Mouse (Mus musculus): ENCODE data around the gene Vars. TPM values are rescaled to one million over a fixed set of nuclear protein-coding genes. Genes with fewer than 3 reads are reported as not detected.
"Not testable (repeated sequence)": the region's sequence is repeated elsewhere in the genome, so short reads cannot be mapped to it uniquely, and the experiment has no call there.

Gene Vars
- polyA plus RNA-seq, 1 experiment, result 182 TPM

DNA sequence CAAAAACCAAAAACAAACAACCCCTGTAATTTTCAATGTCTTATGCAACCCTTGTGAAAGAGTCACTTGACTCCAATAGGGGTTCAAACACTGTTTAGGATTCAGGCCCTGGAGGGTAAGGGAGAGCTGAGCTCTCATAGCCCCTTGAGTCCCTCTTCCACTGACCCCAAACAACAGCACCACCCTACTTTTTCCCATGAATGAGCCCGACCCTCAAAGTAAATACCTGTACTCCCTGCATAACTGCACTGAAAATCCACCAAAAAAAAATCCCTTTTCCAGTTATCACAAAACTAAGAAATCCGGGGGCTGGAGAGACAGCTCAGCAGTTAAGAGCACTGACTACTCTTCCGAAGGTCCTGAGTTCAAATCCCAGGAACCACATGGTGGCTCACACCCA, 44.9 kb upstream of the Vars start:
- TF ChIP-seq POLR2A (IDR thresholded peaks at IDR 0.05; ENCODE audit: low read depth, low read length) (no peak), CTCF (IDR thresholded peaks at IDR 0.05; ENCODE audit: extremely low read depth, insufficient read length, insufficient replicate concordance, low read depth, low read length) (no peak)
- Histone ChIP-seq H3K36me3 (ENCODE audit: control insufficient read depth, insufficient read depth, low read length) (0 out of 2 replicates have a peak, but pooled peaks cover under 1% of the 10 kb centered on the region), H3K4me3 (ENCODE audit: low read depth, low read length) (no peak overlapping the region), H3K27me3 (ENCODE audit: control insufficient read depth, insufficient read depth, low read length) (no peaks in the 10 kb centered on the region), H3K27ac (ENCODE audit: insufficient read depth, low read depth, low read length) (no peak overlapping the region), H3K4me1 (ENCODE audit: control insufficient read depth, insufficient read depth, insufficient read length, low read length) (0 out of 2 replicates have a peak, but pooled peaks cover 2% of the 10 kb centered on the region)
- 83% methylated on average over 3 of the region's 3 CpGs for WGBS

DNA sequence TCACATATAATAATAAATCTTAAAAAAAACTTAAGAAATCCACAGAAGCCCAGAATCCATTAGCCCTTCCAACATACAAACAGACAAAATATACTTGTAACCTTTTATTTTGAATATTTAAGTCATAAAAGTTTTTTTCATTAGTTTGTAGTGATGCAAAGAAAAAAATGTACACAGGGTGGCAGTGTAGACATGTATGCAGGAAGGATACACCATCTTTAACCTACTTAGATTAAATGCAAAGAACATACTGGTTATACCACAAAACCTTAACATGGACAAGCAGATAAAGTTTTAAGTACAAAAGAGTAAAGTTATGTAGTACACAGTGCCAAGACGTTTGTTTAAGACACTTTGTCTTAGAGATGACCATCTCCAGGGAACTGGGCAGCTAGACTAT, 44.4 kb upstream of the Vars start:
- H3K4me1 ChIP-seq (ENCODE audit: control insufficient read depth, insufficient read depth, insufficient read length, low read length), result 0 out of 2 replicates have a peak, but pooled peaks cover 2% of the 10 kb centered on the region
- 27% methylated on average over 1 of the region's 1 CpGs for WGBS
- H3K27ac ChIP-seq (ENCODE audit: insufficient read depth, low read depth, low read length), result no peak overlapping the region
- no peaks in the 10 kb centered on the region for H3K27me3 ChIP-seq (ENCODE audit: control insufficient read depth, insufficient read depth, low read length)
- TF ChIP-seq POLR2A (IDR thresholded peaks at IDR 0.05; ENCODE audit: low read depth, low read length) (no peak), CTCF (IDR thresholded peaks at IDR 0.05; ENCODE audit: extremely low read depth, insufficient read length, insufficient replicate concordance, low read depth, low read length) (no peak)
- no peaks in the 10 kb centered on the region for H3K36me3 ChIP-seq (ENCODE audit: control insufficient read depth, insufficient read depth, low read length)
- no peak overlapping the region for H3K4me3 ChIP-seq (ENCODE audit: low read depth, low read length)

DNA sequence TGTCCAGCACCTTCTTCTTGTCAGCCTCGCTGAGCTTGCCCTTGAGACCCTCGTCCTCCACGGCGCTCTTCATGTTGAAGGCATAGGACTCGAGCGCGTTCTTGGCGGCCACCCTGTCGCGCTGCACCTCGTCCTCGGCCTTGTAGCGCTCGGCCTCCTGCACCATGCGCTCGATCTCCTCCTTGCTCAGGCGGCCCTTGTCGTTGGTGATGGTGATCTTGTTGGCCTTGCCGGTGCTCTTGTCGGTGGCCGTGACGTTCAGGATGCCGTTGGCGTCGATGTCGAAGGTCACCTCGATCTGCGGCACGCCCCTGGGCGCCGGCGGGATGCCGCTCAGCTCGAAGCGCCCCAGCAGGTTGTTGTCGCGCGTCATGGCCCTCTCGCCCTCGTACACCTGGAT, 43.5 kb upstream of the Vars start:
- WGBS, result 9% methylated on average over 36 of the region's 40 CpGs
- not testable (repeated sequence) for H3K27me3 ChIP-seq (ENCODE audit: control insufficient read depth, insufficient read depth, low read length); H3K4me1 ChIP-seq (ENCODE audit: control insufficient read depth, insufficient read depth, insufficient read length, low read length); H3K36me3 ChIP-seq (ENCODE audit: control insufficient read depth, insufficient read depth, low read length); H3K27ac ChIP-seq (ENCODE audit: insufficient read depth, low read depth, low read length)
- peak overlapping the region; percentile 43 for H3K4me3 ChIP-seq (ENCODE audit: low read depth, low read length)

DNA sequence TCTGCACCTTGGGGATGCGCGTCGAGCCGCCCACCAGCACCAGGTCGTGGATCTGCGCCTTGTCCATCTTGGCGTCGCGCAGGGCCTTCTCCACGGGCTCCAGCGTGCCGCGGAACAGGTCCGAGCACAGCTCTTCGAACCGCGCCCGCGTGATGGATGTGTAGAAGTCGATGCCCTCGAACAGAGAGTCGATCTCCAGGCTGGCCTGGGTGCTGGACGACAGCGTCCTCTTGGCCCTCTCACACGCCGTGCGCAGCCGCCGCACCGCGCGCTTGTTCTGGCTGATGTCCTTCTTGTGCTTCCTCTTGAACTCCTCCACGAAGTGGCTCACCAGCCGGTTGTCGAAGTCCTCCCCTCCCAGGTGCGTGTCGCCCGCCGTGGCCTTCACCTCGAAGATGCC, 42.8 kb upstream of the Vars start:
- H3K36me3 ChIP-seq (ENCODE audit: control insufficient read depth, insufficient read depth, low read length); H3K27me3 ChIP-seq (ENCODE audit: control insufficient read depth, insufficient read depth, low read length); H3K27ac ChIP-seq (ENCODE audit: insufficient read depth, low read depth, low read length); H3K4me1 ChIP-seq (ENCODE audit: control insufficient read depth, insufficient read depth, insufficient read length, low read length): not testable (repeated sequence)
- 17% methylated on average over 30 of the region's 40 CpGs for WGBS
- H3K4me3 ChIP-seq (ENCODE audit: low read depth, low read length), result peak overlapping the region; percentile 24; the same call in 1 of the 2 replicates

DNA sequence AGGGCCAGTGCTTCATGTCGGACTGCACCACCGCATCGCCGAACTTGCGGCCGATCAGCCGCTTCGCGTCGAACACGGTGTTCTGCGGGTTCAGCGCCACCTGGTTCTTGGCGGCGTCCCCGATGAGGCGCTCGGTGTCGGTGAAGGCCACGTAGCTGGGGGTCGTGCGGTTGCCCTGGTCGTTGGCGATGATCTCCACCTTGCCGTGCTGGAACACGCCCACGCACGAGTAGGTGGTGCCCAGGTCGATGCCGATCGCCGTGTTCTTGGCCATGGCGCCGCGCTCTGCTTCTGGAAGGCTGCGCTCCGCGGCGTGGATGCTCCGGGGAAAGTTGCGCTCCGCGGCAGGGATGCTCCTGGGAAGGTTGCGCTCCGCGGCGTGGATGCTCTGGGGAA, 42.1 kb upstream of the Vars start:
- not testable (repeated sequence) for H3K27me3 ChIP-seq (ENCODE audit: control insufficient read depth, insufficient read depth, low read length); H3K36me3 ChIP-seq (ENCODE audit: control insufficient read depth, insufficient read depth, low read length); H3K27ac ChIP-seq (ENCODE audit: insufficient read depth, low read depth, low read length); H3K4me1 ChIP-seq (ENCODE audit: control insufficient read depth, insufficient read depth, insufficient read length, low read length)
- 1% methylated on average over 37 of the region's 47 CpGs for WGBS
- H3K4me3 ChIP-seq (ENCODE audit: low read depth, low read length), result peak overlapping the region; percentile 62

DNA sequence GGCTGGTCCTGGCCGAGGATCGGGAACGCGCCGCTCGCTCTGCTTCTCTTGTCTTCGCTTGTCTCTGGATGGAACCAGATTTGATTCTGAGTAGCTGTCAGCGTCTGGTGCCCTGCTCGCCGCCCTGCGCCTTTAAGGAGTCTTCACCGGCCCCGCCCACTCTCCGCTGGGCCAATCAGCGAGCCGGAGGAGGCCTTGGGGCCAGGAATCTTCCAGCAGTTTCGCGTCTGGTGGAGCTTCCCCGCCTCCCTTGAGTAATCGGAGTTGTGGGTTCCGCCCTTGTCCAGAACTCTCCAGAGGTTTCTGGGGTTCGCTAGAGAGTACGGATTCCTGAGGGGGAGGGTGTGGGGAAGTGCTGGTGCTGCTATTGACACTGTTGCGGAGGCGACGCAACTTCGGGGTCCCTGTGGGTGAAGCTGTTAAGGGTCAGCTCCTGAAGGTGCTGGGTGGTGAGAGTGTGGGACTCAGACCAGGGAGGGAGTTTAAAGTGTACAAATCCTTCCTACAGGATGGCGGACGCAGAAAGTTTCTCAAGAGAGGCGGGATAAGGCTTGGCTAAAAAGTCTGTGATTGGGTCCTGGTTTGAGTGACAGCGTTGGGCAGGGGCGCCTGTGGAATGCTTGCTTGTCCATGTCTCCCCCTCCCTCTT, 41.5 kb upstream of the Vars start, which contains the start of gene Hspa1b:
Gene Hspa1b, minus strand, starts transcription at position 109 of the 649 bp plus-strand sequence.
- H3K27me3 ChIP-seq (ENCODE audit: control insufficient read depth, insufficient read depth, low read length); H3K4me1 ChIP-seq (ENCODE audit: control insufficient read depth, insufficient read depth, insufficient read length, low read length); H3K36me3 ChIP-seq (ENCODE audit: control insufficient read depth, insufficient read depth, low read length): not testable (repeated sequence)
- H3K27ac ChIP-seq (ENCODE audit: insufficient read depth, low read depth, low read length), result peak within 1 kb of the TSS; percentile 96
- 1% methylated on average over 32 of the region's 32 CpGs for WGBS
- TF ChIP-seq POLR2A (IDR thresholded peaks at IDR 0.05; ENCODE audit: low read depth, low read length), result peak; percentile 75; the same call in 1 of the 2 replicates
- H3K4me3 ChIP-seq (ENCODE audit: low read depth, low read length), result peak within 1 kb of the TSS; percentile 77

DNA sequence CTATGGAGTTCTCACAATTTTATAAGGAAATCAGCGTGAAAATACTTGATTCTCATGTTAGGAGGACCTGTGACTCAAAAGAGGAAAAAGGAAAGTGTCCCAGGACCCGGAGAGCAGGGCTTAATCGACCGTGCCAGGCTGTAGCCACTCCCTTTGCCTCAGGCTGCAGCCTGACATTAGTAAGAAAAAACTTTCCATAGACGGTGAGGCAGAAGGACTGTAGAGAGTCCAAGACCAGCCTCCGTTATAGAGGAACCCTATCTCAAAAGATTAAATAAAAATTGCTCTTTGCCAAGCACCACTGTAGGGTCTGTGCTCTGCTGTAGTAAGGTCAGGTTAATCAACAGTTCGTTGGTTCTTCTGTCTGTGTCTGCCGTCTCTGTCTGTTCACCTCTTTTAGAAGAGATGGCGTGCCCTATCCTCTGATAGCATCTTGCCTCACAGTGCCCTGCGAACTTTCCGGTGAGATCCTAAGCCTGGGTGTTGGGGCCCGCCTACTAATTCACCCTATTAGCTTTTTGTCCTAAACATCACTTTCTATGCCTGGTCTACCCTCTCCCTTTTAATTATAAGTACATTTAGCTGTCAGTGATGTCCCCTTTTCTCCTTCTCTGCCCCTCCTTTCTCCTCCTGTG, 40.8 kb upstream of the Vars start:
- TF ChIP-seq POLR2A (IDR thresholded peaks at IDR 0.05; ENCODE audit: low read depth, low read length), result no peak
- no peak for TF ChIP-seq CTCF (IDR thresholded peaks at IDR 0.05; ENCODE audit: extremely low read depth, insufficient read length, insufficient replicate concordance, low read depth, low read length)
- 7% methylated on average over 12 of the region's 12 CpGs for WGBS
- peak overlapping the region; percentile 77 for H3K4me3 ChIP-seq (ENCODE audit: low read depth, low read length)
- no peaks in the 10 kb centered on the region for H3K36me3 ChIP-seq (ENCODE audit: control insufficient read depth, insufficient read depth, low read length)
- H3K27ac ChIP-seq (ENCODE audit: insufficient read depth, low read depth, low read length), result peak overlapping the region; percentile 96
- H3K27me3 ChIP-seq (ENCODE audit: control insufficient read depth, insufficient read depth, low read length), result no peaks in the 10 kb centered on the region
- 0 out of 2 replicates have a peak, but pooled peaks cover 2% of the 10 kb centered on the region for H3K4me1 ChIP-seq (ENCODE audit: control insufficient read depth, insufficient read depth, insufficient read length, low read length)

Data from small intestine, adult 2 months (tissue).